Mouse (Mus musculus) intestine, embryonic 16.5 days (tissue): ENCODE measurements around the gene Psmc3. TPM values are rescaled to one million over a fixed set of nuclear protein-coding genes. Genes with fewer than 3 reads are reported as not detected.
A peak's percentile ranks its signal among the peaks of the same experiment; 100 is the strongest.
"Not testable (repeated sequence)": the region's sequence is repeated elsewhere in the genome, so short reads cannot be mapped to it uniquely, and the experiment has no call there.

Experiments used
- ATAC-seq: fragments of 200-750 bp; cut with Nextera tagmentation; 2 replicates; pipeline ENCODE4 v1.8.0; 2017; ENCODE audit warnings: moderate TSS enrichment, moderate library complexity
- H3K27ac ChIP-seq: fragments of 300-500 bp; sonication (generic); 2 replicates; pipeline ENCODE4 v1.5.1; 2014; ENCODE audit warnings: mild to moderate bottlenecking, low read length
- H3K27me3 ChIP-seq: fragments of 300-500 bp; sonication (generic); replicated peaks from 2 replicates; pipeline ENCODE4 v1.6.1; 2014; ENCODE audit warnings: low read length, control low read depth, mixed read lengths; ENCODE audit not compliant: control insufficient read depth, insufficient read depth
- H3K36me3 ChIP-seq: fragments of 300-500 bp; sonication (generic); 2 replicates; pipeline ENCODE4 v1.6.1; 2014; ENCODE audit warnings: low read length, control low read depth; ENCODE audit not compliant: control insufficient read depth, insufficient read depth
- H3K4me1 ChIP-seq: fragments of 300-500 bp; sonication (generic); 2 replicates; pipeline ENCODE4 v1.6.1; 2014; ENCODE audit warnings: low read length, control low read depth, mixed read lengths; ENCODE audit not compliant: control insufficient read depth, insufficient read depth
- H3K4me2 ChIP-seq: fragments of 300-500 bp; sonication (generic); 2 replicates; pipeline ENCODE4 v1.6.1; 2014; ENCODE audit warnings: low read depth, low read length, control low read depth
- H3K4me3 ChIP-seq: fragments of 300-500 bp; sonication (generic); 2 replicates; pipeline ENCODE4 v1.5.1; 2014; ENCODE audit warnings: mild to moderate bottlenecking, low read length
- H3K9ac ChIP-seq: fragments of 300-500 bp; sonication (generic); 2 replicates; pipeline ENCODE4 v1.6.1; 2014; ENCODE audit warnings: low read depth, low read length
- H3K9me3 ChIP-seq: fragments of 300-500 bp; sonication (generic); 2 replicates; pipeline ENCODE4 v1.6.1; 2016; ENCODE audit warnings: low read length, control low read depth; ENCODE audit not compliant: control insufficient read depth
- WGBS: fragments of 180-500 bp; shearing (Covaris S2); extraction: QIAGEN DNeasy Blood & Tissue Kit; methylation state at CpG from one replicate; pipeline ENCODE4 v1.1.7; 2014; 5-methylcytosine and 5-hydroxymethylcytosine counted together
- polyA plus RNA-seq: library from polyadenylated mRNA; unstranded; fragments of >200 nt; fragmentation: Nextera tagmentation; extraction: Ambion mirVana; gene quantifications from 2 replicates; pipeline ENCODE4 v1.2.1, GENCODE M21; 2015

Psmc3 gene
- polyA plus RNA-seq, 1 experiment from 2014 or later, result 252 TPM

- Histone ChIP-seq H3K27ac (no peak overlapping the region), H3K27me3 (no peaks in the 10 kb centered on the region), H3K4me2 (no peak overlapping the region), H3K36me3 (no peaks in the 10 kb centered on the region), H3K9me3 (no peaks in the 10 kb centered on the region), H3K4me3 (no peak overlapping the region), H3K9ac (no peak overlapping the region), H3K4me1 (no peaks in the 10 kb centered on the region)
- no peak for ATAC-seq
- whole genome bisulfite sequencing, result 85% methylated on average over 2 of the region's 2 CpGs
Measured at GRCm38 (mm10) chr2:91098156-91098555, 44.3 kb downstream of the Psmc3 start.

- H3K9me3 ChIP-seq, result no peaks in the 10 kb centered on the region
- WGBS, result 6% methylated on average over 7 of the region's 7 CpGs
- no peak overlapping the region for H3K4me3 ChIP-seq
- H3K9ac ChIP-seq, result 0 out of 2 replicates have a peak overlapping the region, but pooled peaks have one; percentile 10
- no peak overlapping the region for H3K27ac ChIP-seq
- ATAC-seq, result peak; percentile 85
- H3K27me3 ChIP-seq, result no peaks in the 10 kb centered on the region
- H3K4me2 ChIP-seq, result no peak overlapping the region
- no peaks in the 10 kb centered on the region for H3K4me1 ChIP-seq
- no peaks in the 10 kb centered on the region for H3K36me3 ChIP-seq
Measured at GRCm38 (mm10) chr2:91101124-91101740, 47.4 kb downstream of the Psmc3 start.

DNA sequence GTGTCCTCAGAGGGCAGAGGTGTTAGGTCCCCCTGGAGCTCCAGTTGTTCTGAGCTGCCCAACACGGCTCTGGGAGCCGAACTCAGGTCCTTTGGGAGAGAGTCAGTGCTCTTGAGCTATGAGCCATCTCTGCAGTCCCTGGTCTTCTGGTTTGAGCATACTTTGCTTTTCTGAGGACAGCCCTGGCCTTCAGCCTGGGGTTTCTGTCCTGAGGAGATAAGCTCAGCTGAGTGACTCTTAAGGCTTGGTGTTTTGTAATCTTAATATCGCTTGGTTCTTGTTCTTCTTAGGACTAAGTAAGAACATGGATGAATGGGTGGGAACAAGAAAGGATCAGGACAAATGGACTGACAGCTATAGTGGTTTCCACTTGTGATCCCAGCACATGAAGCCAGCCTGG, 54.3 kb downstream of the Psmc3 start:
- no peaks in the 10 kb centered on the region; the same call in 1 of the 2 replicates for H3K4me1 ChIP-seq
- no peaks in the 10 kb centered on the region for H3K27me3 ChIP-seq
- WGBS, result 87% methylated on average over 3 of the region's 3 CpGs
- no peak overlapping the region for H3K27ac ChIP-seq
- no peaks in the 10 kb centered on the region for H3K9me3 ChIP-seq
- H3K4me2 ChIP-seq, result no peak overlapping the region
- H3K9ac ChIP-seq, result no peak overlapping the region
- H3K4me3 ChIP-seq, result no peak overlapping the region
- H3K36me3 ChIP-seq, result no peaks in the 10 kb centered on the region
- no peak for ATAC-seq

DNA sequence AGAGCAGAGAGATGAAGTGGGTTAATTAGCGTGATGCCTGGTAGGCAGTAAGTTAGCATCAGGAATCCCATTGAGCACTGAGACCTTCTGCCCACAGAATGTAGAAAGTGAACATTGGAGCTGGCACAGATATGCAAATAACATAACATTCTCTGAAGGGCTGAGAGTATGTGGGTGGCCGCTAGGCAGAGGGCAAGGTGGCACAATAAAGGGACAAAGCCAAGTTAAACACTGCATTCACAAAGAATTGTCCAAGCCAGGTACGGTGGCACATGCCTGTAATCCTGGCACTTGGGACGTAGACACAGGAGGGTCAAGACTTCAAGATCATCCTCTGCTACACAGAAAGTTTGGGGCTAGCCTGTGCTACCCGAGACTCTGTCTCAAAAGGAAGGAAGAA, 55.4 kb downstream of the Psmc3 start:
- no peaks in the 10 kb centered on the region for H3K36me3 ChIP-seq
- 81% methylated on average over 5 of the region's 5 CpGs for WGBS
- ATAC-seq, result no peak
- H3K4me1 ChIP-seq, result no peaks in the 10 kb centered on the region; the same call in 1 of the 2 replicates
- no peak overlapping the region for H3K27ac ChIP-seq
- no peak overlapping the region for H3K9ac ChIP-seq
- H3K27me3 ChIP-seq, result no peaks in the 10 kb centered on the region
- no peak overlapping the region for H3K4me2 ChIP-seq
- H3K9me3 ChIP-seq, result no peaks in the 10 kb centered on the region
- H3K4me3 ChIP-seq, result no peak overlapping the region

DNA sequence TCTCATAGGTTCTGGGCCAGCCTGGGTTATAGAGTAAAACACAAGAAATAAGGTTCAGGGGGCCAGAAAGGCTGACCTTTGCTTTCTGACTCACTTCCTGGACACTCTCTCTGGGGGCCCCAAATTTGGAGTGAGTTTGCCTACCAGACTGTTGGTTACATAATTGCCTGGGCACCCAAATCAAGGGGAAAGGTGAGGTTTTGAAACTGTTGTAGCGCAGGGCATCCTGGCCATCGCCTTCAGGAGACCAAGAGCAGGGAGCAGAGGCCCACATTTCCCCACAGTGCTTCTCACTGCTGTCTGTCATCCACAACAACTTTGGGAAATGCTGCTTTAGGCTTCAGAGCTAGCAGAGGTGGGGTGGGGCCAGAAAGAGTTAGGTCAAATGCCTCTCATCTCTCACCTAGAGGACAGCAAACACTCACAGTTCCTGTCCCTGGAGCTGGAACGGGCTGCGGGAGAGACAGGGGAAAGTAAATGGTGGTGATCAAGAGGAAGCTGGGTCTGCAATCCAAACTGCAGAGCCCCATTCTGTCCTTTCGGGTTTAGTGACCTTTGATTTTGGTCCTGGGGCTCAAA, 56.1 kb downstream of the Psmc3 start:
- ATAC-seq, result no peak
- H3K4me1 ChIP-seq, result no peaks in the 10 kb centered on the region; the same call in 1 of the 2 replicates
- no peak overlapping the region for H3K9ac ChIP-seq
- no peaks in the 10 kb centered on the region for H3K9me3 ChIP-seq
- H3K27me3 ChIP-seq, result no peaks in the 10 kb centered on the region
- WGBS, result 82% methylated on average over 5 of the region's 5 CpGs
- no peak overlapping the region for H3K4me2 ChIP-seq
- no peak overlapping the region for H3K4me3 ChIP-seq
- H3K27ac ChIP-seq, result no peak overlapping the region
- H3K36me3 ChIP-seq, result no peaks in the 10 kb centered on the region

- 71% methylated on average over 6 of the region's 6 CpGs for WGBS
- H3K4me1 ChIP-seq, result no peaks in the 10 kb centered on the region; the same call in 1 of the 2 replicates
- H3K4me2 ChIP-seq, result no peak overlapping the region
- no peak overlapping the region for H3K27ac ChIP-seq
- ATAC-seq, result no peak
- H3K36me3 ChIP-seq, result no peaks in the 10 kb centered on the region
- H3K9me3 ChIP-seq, result no peaks in the 10 kb centered on the region
- H3K9ac ChIP-seq, result no peak overlapping the region
- H3K27me3 ChIP-seq, result no peaks in the 10 kb centered on the region
- H3K4me3 ChIP-seq, result no peak overlapping the region
Measured at GRCm38 (mm10) chr2:91110429-91110828, 56.6 kb downstream of the Psmc3 start.

DNA sequence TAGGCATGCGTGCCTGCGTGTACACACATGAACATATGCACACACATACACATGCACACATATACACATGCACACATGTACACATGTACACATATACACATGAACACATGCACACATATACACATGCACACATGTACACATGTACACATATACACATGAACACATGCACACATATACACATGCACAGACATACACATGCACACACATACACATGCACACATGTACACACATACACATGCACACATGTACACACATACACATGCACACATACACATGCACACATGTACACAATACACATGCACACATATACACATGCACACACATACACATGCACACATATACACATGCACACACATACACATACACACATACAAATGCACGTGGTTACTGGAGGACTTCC, 58.0 kb downstream of the Psmc3 start:
- WGBS, result 92% methylated on average over 3 of the region's 3 CpGs

DNA sequence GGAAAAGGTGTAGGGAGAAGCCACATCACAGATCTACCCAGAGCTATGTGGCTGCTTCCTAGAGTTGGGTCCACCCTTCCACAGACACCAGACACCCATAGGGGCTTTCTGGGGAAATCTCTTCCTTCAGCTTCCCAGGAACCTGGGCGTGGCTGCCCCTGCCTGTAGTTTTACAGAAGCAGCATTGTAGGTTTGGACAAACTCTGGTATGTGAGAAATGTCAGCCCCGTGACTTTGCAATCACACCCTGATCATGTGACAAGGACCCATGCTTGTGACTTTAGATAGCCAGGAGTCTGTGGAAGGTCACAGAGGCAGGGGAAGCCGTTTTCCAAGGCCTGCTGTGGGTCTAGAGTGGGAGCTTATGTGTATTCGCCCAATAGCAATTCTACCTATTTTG, 58.7 kb downstream of the Psmc3 start:
- H3K4me3 ChIP-seq, result no peak overlapping the region
- WGBS, result 39% methylated on average over 4 of the region's 4 CpGs
- H3K4me1 ChIP-seq, result no peaks in the 10 kb centered on the region; the same call in 1 of the 2 replicates
- 0 out of 2 replicates have a peak overlapping the region, but pooled peaks have one; percentile 20 for H3K9ac ChIP-seq
- H3K36me3 ChIP-seq, result no peaks in the 10 kb centered on the region
- H3K27ac ChIP-seq, result no peak overlapping the region
- no peak overlapping the region for H3K4me2 ChIP-seq
- no peaks in the 10 kb centered on the region for H3K27me3 ChIP-seq
- H3K9me3 ChIP-seq, result no peaks in the 10 kb centered on the region
- ATAC-seq, result no peak

More for the DNA sequence above, 58.0 kb downstream of the Psmc3 start:
- H3K4me3 ChIP-seq, H3K36me3 ChIP-seq, H3K9me3 ChIP-seq, H3K27me3 ChIP-seq, H3K4me2 ChIP-seq, H3K9ac ChIP-seq, H3K4me1 ChIP-seq, H3K27ac ChIP-seq, ATAC-seq: not testable (repeated sequence)

GRCm38 (mm10) chr2:91113334-91113733, 59.5 kb downstream of the Psmc3 start:
- ATAC-seq, result no peak
- Histone ChIP-seq H3K4me1 (no peaks in the 10 kb centered on the region; the same call in 1 of the 2 replicates), H3K27me3 (no peaks in the 10 kb centered on the region), H3K4me3 (no peak overlapping the region), H3K27ac (no peak overlapping the region), H3K9me3 (no peaks in the 10 kb centered on the region), H3K4me2 (no peak overlapping the region), H3K9ac (no peak overlapping the region), H3K36me3 (no peaks in the 10 kb centered on the region)
- 76% methylated on average over 10 of the region's 10 CpGs for WGBS
